Mouse (Mus musculus): Measurements from ENCODE around the gene Astn2. TPM values are rescaled to one million over a fixed set of nuclear protein-coding genes. Genes with fewer than 3 reads are reported as not detected.

Gene Astn2
- polyA plus RNA-seq, 1 experiment from 2014 or later = 0.82 TPM

GRCm38 (mm10) chr4:65531621-65532020, 872.8 kb downstream of the Astn2 start:
- Histone ChIP-seq H3K4me3 (replicated peaks) (no peak overlapping the region), H3K36me3 (no peaks in the 10 kb centered on the region), H3K27me3 (replicated peaks) (no peaks in the 10 kb centered on the region), H3K4me2 (no peak overlapping the region), H3K9me3 (no peaks in the 10 kb centered on the region), H3K9ac (no peak overlapping the region), H3K27ac (no peak overlapping the region), H3K4me1 (no peaks in the 10 kb centered on the region)
- WGBS = 77% methylated on average over 6 of the region's 6 CpGs
- ATAC-seq (ENCODE audit: insufficient read depth, low FRiP score, low read depth) = no peak

- no peaks in the 10 kb centered on the region for H3K36me3 ChIP-seq
- H3K4me3 ChIP-seq (replicated peaks) = no peak overlapping the region
- WGBS = 72% methylated on average over 2 of the region's 2 CpGs
Observed at GRCm38 (mm10) chr4:65530901-65531300, 873.5 kb downstream of the Astn2 start.

GRCm38 (mm10) chr4:65508101-65508500, 896.3 kb downstream of the Astn2 start:
- no peak for ATAC-seq (ENCODE audit: insufficient read depth, low FRiP score, low read depth)
- Histone ChIP-seq H3K4me3 (replicated peaks) (no peak overlapping the region), H3K36me3 (no peaks in the 10 kb centered on the region), H3K9ac (no peak overlapping the region), H3K27ac (no peak overlapping the region), H3K4me2 (no peak overlapping the region), H3K4me1 (no peaks in the 10 kb centered on the region), H3K27me3 (replicated peaks) (no peaks in the 10 kb centered on the region), H3K9me3 (no peaks in the 10 kb centered on the region)
- WGBS = 66% methylated on average over 2 of the region's 2 CpGs

More at GRCm38 (mm10) chr4:65530901-65531300, 873.5 kb downstream of the Astn2 start:
- H3K27ac ChIP-seq = no peak overlapping the region
- no peaks in the 10 kb centered on the region for H3K27me3 ChIP-seq (replicated peaks)
- H3K4me1 ChIP-seq = no peaks in the 10 kb centered on the region
- H3K9ac ChIP-seq = no peak overlapping the region
- no peak overlapping the region for H3K4me2 ChIP-seq
- H3K9me3 ChIP-seq = no peaks in the 10 kb centered on the region
- no peak for ATAC-seq (ENCODE audit: insufficient read depth, low FRiP score, low read depth)

DNA sequence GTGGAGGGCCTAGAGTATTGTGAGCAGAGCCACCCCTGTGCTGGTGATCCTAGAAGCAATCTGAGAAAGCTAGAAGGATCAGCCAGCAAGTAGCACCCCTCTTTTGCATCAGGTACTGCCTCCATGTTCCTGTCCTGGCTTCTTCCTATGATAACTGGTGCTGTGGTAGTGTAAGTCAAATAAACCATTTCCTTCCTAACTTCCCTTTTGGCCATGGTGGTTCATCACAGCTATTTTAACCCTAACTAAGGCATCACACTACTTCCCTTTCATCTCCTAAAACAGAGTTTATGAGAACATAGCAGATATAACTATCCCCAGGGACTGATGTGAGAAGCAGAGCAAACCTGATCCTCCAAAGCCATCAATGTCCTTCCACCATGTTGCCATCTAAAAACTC, 897.5 kb downstream of the Astn2 start:
- H3K27ac ChIP-seq = no peak overlapping the region
- no peaks in the 10 kb centered on the region for H3K36me3 ChIP-seq
- H3K4me3 ChIP-seq (replicated peaks) = no peak overlapping the region
- no peak for ATAC-seq (ENCODE audit: insufficient read depth, low FRiP score, low read depth)
- no peaks in the 10 kb centered on the region for H3K4me1 ChIP-seq
- no peak overlapping the region for H3K9ac ChIP-seq
- no peak overlapping the region for H3K4me2 ChIP-seq
- no peaks in the 10 kb centered on the region for H3K27me3 ChIP-seq (replicated peaks)
- no peaks in the 10 kb centered on the region for H3K9me3 ChIP-seq

DNA sequence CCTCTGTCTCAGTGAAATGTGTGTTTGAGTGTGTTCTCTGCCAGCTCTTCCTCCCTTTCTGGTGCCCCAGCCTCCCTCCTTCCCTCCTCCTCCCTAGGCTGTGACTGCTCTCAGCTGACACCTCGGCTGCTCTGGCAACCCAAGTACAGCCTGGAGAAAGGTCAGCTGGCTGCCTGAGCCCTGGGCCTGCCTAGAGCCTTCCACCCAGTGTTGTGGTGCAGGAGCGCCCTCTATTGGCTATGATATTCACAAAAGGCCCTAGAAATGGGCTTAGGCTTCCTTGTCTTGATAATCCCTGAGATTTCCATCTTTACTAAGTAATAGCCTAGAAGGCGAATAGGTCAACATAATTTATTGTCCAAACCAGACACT, 908.0 kb downstream of the Astn2 start:
- no peak overlapping the region for H3K27ac ChIP-seq
- no peaks in the 10 kb centered on the region; the same call in 1 of the 2 replicates for H3K4me1 ChIP-seq
- H3K4me3 ChIP-seq (replicated peaks) = no peak overlapping the region
- peak; percentile 98 for ATAC-seq (ENCODE audit: insufficient read depth, low FRiP score, low read depth)
- H3K36me3 ChIP-seq = no peaks in the 10 kb centered on the region
- no peak overlapping the region for H3K9ac ChIP-seq
- H3K9me3 ChIP-seq = no peaks in the 10 kb centered on the region
- WGBS = 3% methylated on average over 3 of the region's 3 CpGs
- no peak overlapping the region for H3K4me2 ChIP-seq
- H3K27me3 ChIP-seq (replicated peaks) = no peaks in the 10 kb centered on the region

- WGBS = 53% methylated on average over 6 of the region's 6 CpGs
- Histone ChIP-seq H3K9me3 (no peaks in the 10 kb centered on the region), H3K4me2 (no peak overlapping the region), H3K27me3 (replicated peaks) (no peaks in the 10 kb centered on the region), H3K4me1 (no peaks in the 10 kb centered on the region; the same call in 1 of the 2 replicates), H3K36me3 (no peaks in the 10 kb centered on the region), H3K27ac (0 out of 2 replicates have a peak overlapping the region, but pooled peaks have one; percentile 21), H3K4me3 (replicated peaks) (no peak overlapping the region), H3K9ac (no peak overlapping the region)
- no peak for ATAC-seq (ENCODE audit: insufficient read depth, low FRiP score, low read depth)
Observed at GRCm38 (mm10) chr4:65495705-65496462, 908.5 kb downstream of the Astn2 start.

DNA sequence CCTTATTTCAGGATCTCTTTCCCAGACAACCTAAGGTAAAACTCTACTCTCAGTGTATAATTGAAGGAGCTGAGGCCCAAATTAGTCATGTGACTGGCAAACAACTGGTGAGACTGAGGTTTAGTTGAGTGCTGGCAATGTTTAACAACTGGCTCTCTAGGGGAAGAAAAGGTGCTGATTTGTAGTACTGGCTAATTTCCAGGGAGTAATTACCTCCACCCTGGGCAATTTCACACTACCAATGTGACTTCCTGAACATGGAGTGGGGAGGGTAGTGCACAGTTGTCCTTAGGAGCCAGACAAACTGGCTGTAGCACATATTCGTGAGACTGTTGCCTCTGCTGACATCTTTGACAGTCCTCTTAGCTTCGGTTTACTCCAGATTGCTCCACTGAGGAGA, 912.9 kb downstream of the Astn2 start:
- Histone ChIP-seq H3K27me3 (replicated peaks) (no peaks in the 10 kb centered on the region), H3K9me3 (no peaks in the 10 kb centered on the region), H3K27ac (no peak overlapping the region), H3K4me1 (no peaks in the 10 kb centered on the region), H3K4me3 (replicated peaks) (no peak overlapping the region), H3K9ac (no peak overlapping the region), H3K36me3 (no peaks in the 10 kb centered on the region), H3K4me2 (no peak overlapping the region)
- 69% methylated on average over 2 of the region's 2 CpGs for WGBS
- ATAC-seq (ENCODE audit: insufficient read depth, low FRiP score, low read depth) = no peak

GRCm38 (mm10) chr4:65489711-65490110, 914.7 kb downstream of the Astn2 start:
- Histone ChIP-seq H3K4me2 (no peak overlapping the region), H3K9ac (no peak overlapping the region), H3K36me3 (no peaks in the 10 kb centered on the region), H3K4me3 (replicated peaks) (no peak overlapping the region), H3K9me3 (no peaks in the 10 kb centered on the region), H3K4me1 (no peaks in the 10 kb centered on the region), H3K27ac (no peak overlapping the region), H3K27me3 (replicated peaks) (no peaks in the 10 kb centered on the region)
- ATAC-seq (ENCODE audit: insufficient read depth, low FRiP score, low read depth) = no peak
- WGBS = 71% methylated on average over 3 of the region's 3 CpGs

DNA sequence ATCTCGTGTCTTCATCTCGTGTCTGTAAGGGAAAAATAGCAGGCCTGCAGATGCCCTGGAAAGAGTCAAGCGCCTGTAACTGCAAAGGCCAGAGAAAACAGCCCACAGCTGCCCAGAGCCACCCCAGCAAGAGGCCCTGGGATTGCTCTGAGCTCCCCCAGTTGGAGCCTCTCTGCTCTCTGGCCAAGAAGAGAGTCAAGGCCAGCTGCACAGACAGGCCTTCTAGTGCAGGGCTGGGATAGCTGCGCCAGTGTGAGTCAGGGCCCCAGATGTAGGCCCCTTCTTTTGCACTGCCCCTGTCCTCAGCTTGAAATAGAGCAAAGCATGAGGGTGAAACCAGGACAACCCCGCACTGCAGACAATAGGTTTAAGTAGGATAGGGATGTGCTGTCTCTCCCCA, 922.8 kb downstream of the Astn2 start:
- Histone ChIP-seq H3K36me3 (no peaks in the 10 kb centered on the region), H3K4me2 (no peak overlapping the region), H3K27ac (no peak overlapping the region), H3K9ac (no peak overlapping the region), H3K27me3 (replicated peaks) (no peaks in the 10 kb centered on the region), H3K9me3 (no peaks in the 10 kb centered on the region), H3K4me3 (replicated peaks) (no peak overlapping the region), H3K4me1 (peaks cover 4% of the 10 kb centered on the region)
- WGBS = 49% methylated on average over 5 of the region's 5 CpGs
- ATAC-seq (ENCODE audit: insufficient read depth, low FRiP score, low read depth) = peak; percentile 50; the same call in 1 of the 2 replicates

- WGBS = 24% methylated on average over 6 of the region's 6 CpGs
- no peaks in the 10 kb centered on the region for H3K36me3 ChIP-seq
- H3K4me1 ChIP-seq = peaks cover 7% of the 10 kb centered on the region
- no peaks in the 10 kb centered on the region for H3K27me3 ChIP-seq (replicated peaks)
- no peak overlapping the region for H3K9ac ChIP-seq
- H3K9me3 ChIP-seq = no peaks in the 10 kb centered on the region
- H3K4me3 ChIP-seq (replicated peaks) = no peak overlapping the region
- peak; percentile 81 for ATAC-seq (ENCODE audit: insufficient read depth, low FRiP score, low read depth)
- H3K27ac ChIP-seq = no peak overlapping the region
- no peak overlapping the region for H3K4me2 ChIP-seq
Observed at GRCm38 (mm10) chr4:65477106-65477505, 927.3 kb downstream of the Astn2 start.

- no peak overlapping the region for H3K9ac ChIP-seq
- 53% methylated on average over 4 of the region's 4 CpGs for WGBS
- H3K4me2 ChIP-seq = no peak overlapping the region
- no peaks in the 10 kb centered on the region for H3K27me3 ChIP-seq (replicated peaks)
- H3K36me3 ChIP-seq = no peaks in the 10 kb centered on the region
- no peaks in the 10 kb centered on the region for H3K9me3 ChIP-seq
- no peak for ATAC-seq (ENCODE audit: insufficient read depth, low FRiP score, low read depth)
- H3K4me1 ChIP-seq = peaks cover 7% of the 10 kb centered on the region
- H3K27ac ChIP-seq = no peak overlapping the region
- H3K4me3 ChIP-seq (replicated peaks) = no peak overlapping the region
Observed at GRCm38 (mm10) chr4:65475925-65476560, 928.4 kb downstream of the Astn2 start.

- Histone ChIP-seq H3K9ac (no peak overlapping the region), H3K4me3 (replicated peaks) (no peak overlapping the region), H3K4me1 (peaks cover 7% of the 10 kb centered on the region), H3K9me3 (no peaks in the 10 kb centered on the region), H3K27ac (no peak overlapping the region), H3K27me3 (replicated peaks) (no peaks in the 10 kb centered on the region), H3K4me2 (no peak overlapping the region), H3K36me3 (no peaks in the 10 kb centered on the region)
- no peak for ATAC-seq (ENCODE audit: insufficient read depth, low FRiP score, low read depth)
- WGBS = 72% methylated on average over 5 of the region's 5 CpGs
Observed at GRCm38 (mm10) chr4:65473141-65473540, 931.3 kb downstream of the Astn2 start.

All from stomach, embryonic 15.5 days (tissue).